Mouse (Mus musculus) limb, embryonic 14.5 days (tissue): Measurements from ENCODE around the gene Gm21988. TPM values are rescaled to one million over a fixed set of nuclear protein-coding genes. Genes with fewer than 3 reads are reported as not detected.

Experiments used
- ATAC-seq: fragments of 200-750 bp; cut with Nextera tagmentation; 2 replicates; pipeline ENCODE4 v1.8.0; 2017; ENCODE audit warnings: low read depth, moderate number of reproducible peaks, moderate TSS enrichment; ENCODE audit not compliant: low FRiP score
- DNase-seq: peaks from one replicate; pipeline ENCODE4 v3.0.0-alpha.2; 2015; ENCODE audit warnings: low spot score
- H3K27ac ChIP-seq: fragments of 300-500 bp; sonication (generic); replicated peaks from 2 replicates; pipeline ENCODE4 v1.5.1; 2014; ENCODE audit warnings: low read depth, mild to moderate bottlenecking, low read length, moderate library complexity, mixed read lengths
- H3K27me3 ChIP-seq: fragments of 300-500 bp; sonication (generic); 2 replicates; pipeline ENCODE4 v1.6.1; 2014; ENCODE audit warnings: low read length, mixed read lengths; ENCODE audit not compliant: control insufficient read depth, insufficient read depth
- H3K36me3 ChIP-seq: fragments of 300-500 bp; sonication (generic); 2 replicates; pipeline ENCODE4 v1.6.1; 2014; ENCODE audit warnings: mild to moderate bottlenecking, low read length, moderate library complexity, mixed read lengths; ENCODE audit not compliant: control insufficient read depth, insufficient read depth
- H3K4me1 ChIP-seq: fragments of 300-500 bp; sonication (generic); 2 replicates; pipeline ENCODE4 v1.6.1; 2014; ENCODE audit warnings: antibody characterized with exemption, low read length, mixed read lengths; ENCODE audit not compliant: control insufficient read depth, insufficient read depth
- H3K4me2 ChIP-seq: fragments of 300-500 bp; sonication (generic); replicated peaks from 2 replicates; pipeline ENCODE4 v1.6.1; 2014; ENCODE audit warnings: low read depth, mild to moderate bottlenecking, low read length, moderate library complexity; ENCODE audit not compliant: severe bottlenecking
- H3K4me3 ChIP-seq: fragments of 300-500 bp; sonication (generic); replicated peaks from 2 replicates; pipeline ENCODE4 v1.5.1; 2014; ENCODE audit warnings: low read length
- H3K9ac ChIP-seq: fragments of 300-500 bp; sonication (generic); 2 replicates; pipeline ENCODE4 v1.6.1; 2014; ENCODE audit warnings: mild to moderate bottlenecking, low read depth, low read length, moderate library complexity; ENCODE audit not compliant: severe bottlenecking
- H3K9me3 ChIP-seq: fragments of 300-500 bp; sonication (generic); 2 replicates; pipeline ENCODE4 v1.6.1; 2016; ENCODE audit warnings: low read length; ENCODE audit not compliant: control insufficient read depth
- POLR2A ChIP-seq: fragments of 200-500 bp; IDR thresholded peaks from 2 replicates; pipeline ENCODE4 v1.8.0; 2012; ENCODE audit warnings: inconsistent platforms, mild to moderate bottlenecking, moderate library complexity, borderline replicate concordance; ENCODE audit not compliant: insufficient read depth, insufficient read length; ENCODE audit errors: extremely low read depth
- WGBS: fragments of 180-500 bp; shearing (Covaris S2); extraction: QIAGEN DNeasy Blood & Tissue Kit; methylation state at CpG from one replicate; pipeline ENCODE4 v1.1.7; 2014; 5-methylcytosine and 5-hydroxymethylcytosine counted together
- polyA plus RNA-seq, 2 experiments: library from polyadenylated mRNA; depleted of rRNA in 1 of 2; stranded (reverse) in 1 of 2; unstranded in 1 of 2; fragments of >200 nt; fragmentation: Nextera tagmentation in 1 of 2; extraction: Ambion mirVana in 1 of 2; gene quantifications; 2 replicates each; pipeline versions ENCODE4 v1.2.1 to v1.2.3; 2012 to 2014

The Gm21988 gene
- polyA plus RNA-seq, 2 experiments = 12.9 to 15.1 TPM

- 0 out of 2 replicates have a peak, but pooled peaks have one; percentile 21 for TF ChIP-seq POLR2A
- 3% methylated on average over 8 of the region's 10 CpGs for WGBS
- H3K4me2 ChIP-seq = peak overlapping the region; percentile 52
- peak overlapping the region; percentile 55 for H3K9ac ChIP-seq
- peaks cover 28% of the 10 kb centered on the region for H3K27me3 ChIP-seq
- H3K4me1 ChIP-seq = peaks cover 24% of the 10 kb centered on the region
- ATAC-seq (peak; percentile 24; the same call in 1 of the 2 replicates), DNase-seq (peak; percentile 44)
- peak overlapping the region; percentile 1; the same call in 1 of the 2 replicates for H3K27ac ChIP-seq
- H3K4me3 ChIP-seq = peak overlapping the region; percentile 40
- H3K36me3 ChIP-seq = peaks cover 21% of the 10 kb centered on the region
- no peaks in the 10 kb centered on the region for H3K9me3 ChIP-seq
These were observed 7.1 kb downstream of the Gm21988 start for GRCm38 (mm10) chr11:70232546-70232945.

GRCm38 (mm10) chr11:70230239-70230727 is 9.3 kb downstream of the Gm21988 start:
- ATAC-seq = peak; percentile 57; the same call in 1 of the 2 replicates
- no peak overlapping the region for H3K9ac ChIP-seq
- H3K27ac ChIP-seq = no peak overlapping the region
- H3K4me1 ChIP-seq = peaks cover 22% of the 10 kb centered on the region
- 2% methylated on average over 32 of the region's 32 CpGs for WGBS
- H3K4me2 ChIP-seq = peak overlapping the region; percentile 45
- peak overlapping the region; percentile 27 for H3K4me3 ChIP-seq
- DNase-seq = peak; percentile 89
- TF ChIP-seq POLR2A = no peak
- H3K9me3 ChIP-seq = no peaks in the 10 kb centered on the region
- H3K27me3 ChIP-seq = peaks cover 51% of the 10 kb centered on the region
- H3K36me3 ChIP-seq = peaks cover 13% of the 10 kb centered on the region

- peaks cover 22% of the 10 kb centered on the region for H3K4me1 ChIP-seq
- H3K27ac ChIP-seq = no peak within 1 kb of the TSS
- no peak for TF ChIP-seq POLR2A
- peaks cover 4% of the 10 kb centered on the region for H3K36me3 ChIP-seq
- 3% methylated on average over 39 of the region's 39 CpGs for WGBS
- no peak for DNase-seq
- peak within 1 kb of the TSS; percentile 45 for H3K4me2 ChIP-seq
- ATAC-seq = no peak
- peaks cover 55% of the 10 kb centered on the region for H3K27me3 ChIP-seq
- peak within 1 kb of the TSS; percentile 27 for H3K4me3 ChIP-seq
- no peaks in the 10 kb centered on the region for H3K9me3 ChIP-seq
- 0 out of 2 replicates have a peak within 1 kb of the TSS, but pooled peaks have one; percentile 2 for H3K9ac ChIP-seq
These were observed 10.2 kb downstream of the Gm21988 start, which contains the start of gene Bcl6b for GRCm38 (mm10) chr11:70229260-70230010. Bcl6b (minus strand) TSS chr11:70229798.

GRCm38 (mm10) chr11:70228828-70229227 is 10.8 kb downstream of the Gm21988 start:
- ATAC-seq = 0 out of 2 replicates have a peak, but pooled peaks have one; percentile 23
- 2% methylated on average over 19 of the region's 19 CpGs for WGBS
- no peak for TF ChIP-seq POLR2A
- Histone ChIP-seq H3K4me1 (peaks cover 22% of the 10 kb centered on the region), H3K27me3 (peaks cover 55% of the 10 kb centered on the region), H3K27ac (no peak overlapping the region), H3K9me3 (no peaks in the 10 kb centered on the region), H3K4me2 (peak overlapping the region; percentile 45), H3K36me3 (no peaks in the 10 kb centered on the region), H3K9ac (0 out of 2 replicates have a peak overlapping the region, but pooled peaks have one; percentile 2), H3K4me3 (peak overlapping the region; percentile 27)
- DNase-seq = peak; percentile 73

- Histone ChIP-seq H3K4me3 (peak overlapping the region; percentile 27; the same call in 1 of the 2 replicates), H3K9me3 (no peaks in the 10 kb centered on the region), H3K27ac (no peak overlapping the region), H3K4me1 (peaks cover 13% of the 10 kb centered on the region; the same call in 1 of the 2 replicates), H3K4me2 (peak overlapping the region; percentile 32; the same call in 1 of the 2 replicates), H3K27me3 (peaks cover 55% of the 10 kb centered on the region), H3K36me3 (no peaks in the 10 kb centered on the region), H3K9ac (no peak overlapping the region)
- 86% methylated on average over 4 of the region's 4 CpGs for WGBS
- no peak for TF ChIP-seq POLR2A
- DNase-seq (no peak), ATAC-seq (no peak)
These were observed 11.9 kb downstream of the Gm21988 start for GRCm38 (mm10) chr11:70227661-70228245.
